Mouse (Mus musculus): ENCODE results near the gene Cmtr1. TPM values are rescaled to one million over a fixed set of nuclear protein-coding genes. Genes with fewer than 3 reads are reported as not detected.

Cmtr1 gene
- polyA plus RNA-seq, 1 experiment from 2014 or later: 132 TPM

GRCm38 (mm10) chr17:29662145-29662544, 1.8 kb downstream of the Cmtr1 start:
- ATAC-seq: no peak
- Histone ChIP-seq H3K4me3 (replicated peaks; ENCODE audit: low read length) (no peak overlapping the region), H3K36me3 (ENCODE audit: control insufficient read depth, insufficient read depth) (0 out of 2 replicates have a peak, but pooled peaks cover 2% of the 10 kb centered on the region), H3K27ac (ENCODE audit: low read length) (no peak overlapping the region), H3K4me1 (replicated peaks; ENCODE audit: control insufficient read depth, insufficient read depth, low read length) (peaks cover 14% of the 10 kb centered on the region), H3K4me2 (ENCODE audit: low read length) (no peak overlapping the region), H3K9me3 (ENCODE audit: control insufficient read depth, low read length) (no peaks in the 10 kb centered on the region), H3K9ac (replicated peaks; ENCODE audit: low read depth, low read length) (no peak overlapping the region), H3K27me3 (replicated peaks; ENCODE audit: control insufficient read depth, insufficient read depth, low read length) (no peaks in the 10 kb centered on the region)
- 87% methylated on average over 6 of the region's 6 CpGs for WGBS

GRCm38 (mm10) chr17:29668051-29668986, 7.9 kb downstream of the Cmtr1 start:
- Histone ChIP-seq H3K27me3 (replicated peaks; ENCODE audit: control insufficient read depth, insufficient read depth, low read length) (no peaks in the 10 kb centered on the region), H3K9ac (replicated peaks; ENCODE audit: low read depth, low read length) (no peak overlapping the region), H3K4me2 (ENCODE audit: low read length) (no peak overlapping the region), H3K36me3 (ENCODE audit: control insufficient read depth, insufficient read depth) (0 out of 2 replicates have a peak, but pooled peaks cover 2% of the 10 kb centered on the region), H3K9me3 (ENCODE audit: control insufficient read depth, low read length) (no peaks in the 10 kb centered on the region), H3K4me1 (replicated peaks; ENCODE audit: control insufficient read depth, insufficient read depth, low read length) (peaks cover 14% of the 10 kb centered on the region), H3K4me3 (replicated peaks; ENCODE audit: low read length) (no peak overlapping the region), H3K27ac (ENCODE audit: low read length) (peak overlapping the region; percentile 74)
- ATAC-seq: peak; percentile 85
- 71% methylated on average over 10 of the region's 10 CpGs for WGBS

DNA sequence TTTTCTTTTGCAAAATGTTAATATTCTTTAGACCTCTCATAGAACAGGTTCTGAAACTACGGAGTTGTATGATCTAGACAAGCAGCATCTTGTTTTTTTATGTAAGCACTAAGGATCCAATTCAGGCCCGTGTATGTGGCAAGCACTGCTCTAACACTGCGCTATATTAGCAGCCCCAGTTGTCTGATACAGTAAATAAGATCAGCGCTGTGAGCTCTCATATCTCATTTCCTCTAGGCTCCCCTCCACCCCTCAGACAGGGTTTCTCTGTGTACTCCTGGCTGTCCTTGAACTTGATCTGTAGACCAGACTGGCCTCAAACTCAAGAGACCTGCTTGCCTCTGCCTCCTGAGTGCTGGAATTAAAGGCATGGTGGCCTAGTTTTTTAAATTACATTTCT, 8.6 kb downstream of the Cmtr1 start:
- no peak overlapping the region for H3K4me2 ChIP-seq (ENCODE audit: low read length)
- H3K27me3 ChIP-seq (replicated peaks; ENCODE audit: control insufficient read depth, insufficient read depth, low read length): no peaks in the 10 kb centered on the region
- peak overlapping the region; percentile 69 for H3K27ac ChIP-seq (ENCODE audit: low read length)
- H3K4me3 ChIP-seq (replicated peaks; ENCODE audit: low read length): no peak overlapping the region
- no peaks in the 10 kb centered on the region for H3K9me3 ChIP-seq (ENCODE audit: control insufficient read depth, low read length)
- H3K4me1 ChIP-seq (replicated peaks; ENCODE audit: control insufficient read depth, insufficient read depth, low read length): peaks cover 14% of the 10 kb centered on the region
- no peak overlapping the region for H3K9ac ChIP-seq (replicated peaks; ENCODE audit: low read depth, low read length)
- H3K36me3 ChIP-seq (ENCODE audit: control insufficient read depth, insufficient read depth): 0 out of 2 replicates have a peak, but pooled peaks cover 2% of the 10 kb centered on the region
- no peak for ATAC-seq
- WGBS: 81% methylated on average over 4 of the region's 4 CpGs

DNA sequence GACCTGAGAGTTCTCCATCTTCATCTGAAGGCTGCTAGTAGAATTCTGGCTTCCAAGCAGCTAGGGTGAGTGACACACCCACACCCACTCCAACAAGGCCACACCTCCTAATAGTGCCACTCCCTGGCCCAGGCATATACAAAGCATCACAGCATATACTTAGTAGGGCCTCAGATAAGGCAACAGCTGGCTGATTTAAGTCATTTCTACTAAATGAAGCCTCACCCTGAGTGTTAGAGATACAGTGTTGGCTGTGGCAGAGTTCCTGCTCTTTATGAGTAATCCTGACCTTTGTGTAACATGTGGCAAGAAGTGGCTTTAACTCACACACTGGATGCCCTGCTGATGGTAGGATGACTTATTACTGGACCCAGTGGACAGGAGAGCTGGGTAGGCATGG, 9.5 kb downstream of the Cmtr1 start:
- 0 out of 2 replicates have a peak, but pooled peaks cover 2% of the 10 kb centered on the region for H3K36me3 ChIP-seq (ENCODE audit: control insufficient read depth, insufficient read depth)
- no peak overlapping the region for H3K9ac ChIP-seq (replicated peaks; ENCODE audit: low read depth, low read length)
- no peak overlapping the region for H3K4me3 ChIP-seq (replicated peaks; ENCODE audit: low read length)
- no peak overlapping the region for H3K4me2 ChIP-seq (ENCODE audit: low read length)
- H3K4me1 ChIP-seq (replicated peaks; ENCODE audit: control insufficient read depth, insufficient read depth, low read length): peaks cover 14% of the 10 kb centered on the region
- no peak for ATAC-seq
- no peak overlapping the region for H3K27ac ChIP-seq (ENCODE audit: low read length)
- no peaks in the 10 kb centered on the region for H3K9me3 ChIP-seq (ENCODE audit: control insufficient read depth, low read length)
- no peaks in the 10 kb centered on the region for H3K27me3 ChIP-seq (replicated peaks; ENCODE audit: control insufficient read depth, insufficient read depth, low read length)

DNA sequence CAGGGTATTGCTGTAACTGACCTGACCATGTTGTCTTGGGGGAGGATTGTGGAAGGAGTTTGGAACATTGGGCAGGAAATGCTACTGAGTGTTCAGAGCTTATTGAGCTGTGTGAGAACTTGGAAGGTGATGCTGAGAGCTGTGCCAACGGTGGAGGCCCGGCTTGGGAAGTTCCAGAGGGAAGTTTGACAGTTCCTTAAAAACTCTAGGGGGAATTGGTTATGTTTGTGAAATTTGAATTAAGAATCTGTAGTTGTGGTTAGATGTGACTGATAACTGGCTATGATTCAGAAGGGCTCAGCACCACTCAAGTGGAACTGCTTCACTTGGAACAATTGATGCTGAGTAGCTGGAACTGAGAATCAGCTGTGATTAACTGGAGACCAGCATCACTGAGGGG, 10.6 kb downstream of the Cmtr1 start:
- Histone ChIP-seq H3K4me3 (replicated peaks; ENCODE audit: low read length) (no peak overlapping the region), H3K27me3 (replicated peaks; ENCODE audit: control insufficient read depth, insufficient read depth, low read length) (no peaks in the 10 kb centered on the region), H3K9ac (replicated peaks; ENCODE audit: low read depth, low read length) (no peak overlapping the region), H3K9me3 (ENCODE audit: control insufficient read depth, low read length) (no peaks in the 10 kb centered on the region), H3K4me1 (replicated peaks; ENCODE audit: control insufficient read depth, insufficient read depth, low read length) (peaks cover 14% of the 10 kb centered on the region), H3K36me3 (ENCODE audit: control insufficient read depth, insufficient read depth) (peaks cover 8% of the 10 kb centered on the region), H3K27ac (ENCODE audit: low read length) (no peak overlapping the region), H3K4me2 (ENCODE audit: low read length) (no peak overlapping the region)
- ATAC-seq: no peak
- WGBS: 73% methylated on average over 2 of the region's 2 CpGs

DNA sequence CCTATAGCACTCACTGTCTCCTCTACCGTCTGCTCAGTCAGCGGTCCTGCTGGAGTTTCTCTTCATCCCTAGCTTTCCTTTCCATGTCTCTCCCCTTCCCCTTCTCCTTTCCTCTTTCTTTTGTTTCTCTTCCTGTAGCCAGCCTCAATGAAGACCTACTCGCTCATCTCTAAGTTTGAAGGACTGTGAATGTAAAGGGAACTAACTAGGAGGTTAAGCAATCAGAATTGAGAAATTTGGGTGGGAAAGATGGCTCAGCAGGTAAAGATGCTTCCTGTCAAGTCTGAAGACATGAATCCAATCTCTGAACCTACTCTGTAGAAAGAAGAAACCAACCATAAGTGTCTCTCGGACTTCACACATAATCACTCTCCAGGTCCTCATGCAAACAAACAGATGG, 12.9 kb downstream of the Cmtr1 start:
- peaks cover 19% of the 10 kb centered on the region for H3K36me3 ChIP-seq (ENCODE audit: control insufficient read depth, insufficient read depth)
- H3K9me3 ChIP-seq (ENCODE audit: control insufficient read depth, low read length): no peaks in the 10 kb centered on the region
- 94% methylated on average over 4 of the region's 4 CpGs for WGBS
- no peak overlapping the region for H3K27ac ChIP-seq (ENCODE audit: low read length)
- no peaks in the 10 kb centered on the region for H3K27me3 ChIP-seq (replicated peaks; ENCODE audit: control insufficient read depth, insufficient read depth, low read length)
- no peak overlapping the region for H3K4me2 ChIP-seq (ENCODE audit: low read length)
- H3K9ac ChIP-seq (replicated peaks; ENCODE audit: low read depth, low read length): no peak overlapping the region
- H3K4me1 ChIP-seq (replicated peaks; ENCODE audit: control insufficient read depth, insufficient read depth, low read length): peaks cover 7% of the 10 kb centered on the region
- no peak for ATAC-seq
- H3K4me3 ChIP-seq (replicated peaks; ENCODE audit: low read length): no peak overlapping the region

DNA sequence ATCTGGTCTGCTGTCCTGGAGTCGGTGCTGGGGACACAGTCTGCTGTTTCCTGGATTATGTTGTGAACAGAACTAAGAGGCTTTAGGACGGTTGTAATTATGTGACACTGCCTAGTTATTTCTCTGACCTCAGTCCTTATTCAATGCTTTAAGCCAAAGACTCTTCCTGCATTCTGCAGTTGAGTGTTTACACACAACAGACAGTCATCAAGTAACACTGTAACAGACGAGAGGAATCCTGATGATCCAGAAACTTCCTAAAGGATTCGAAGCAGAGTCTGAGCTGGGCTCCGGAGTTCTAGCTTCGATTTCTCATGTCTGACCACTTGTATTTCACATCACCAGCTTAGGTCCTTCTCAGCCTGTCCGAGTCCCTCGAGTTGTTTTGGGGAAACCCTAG, 18.1 kb downstream of the Cmtr1 start:
- H3K9me3 ChIP-seq (ENCODE audit: control insufficient read depth, low read length): no peaks in the 10 kb centered on the region
- ATAC-seq: no peak
- H3K27me3 ChIP-seq (replicated peaks; ENCODE audit: control insufficient read depth, insufficient read depth, low read length): no peaks in the 10 kb centered on the region
- no peak overlapping the region for H3K4me2 ChIP-seq (ENCODE audit: low read length)
- H3K27ac ChIP-seq (ENCODE audit: low read length): no peak overlapping the region
- H3K36me3 ChIP-seq (ENCODE audit: control insufficient read depth, insufficient read depth): peaks cover 24% of the 10 kb centered on the region
- no peak overlapping the region for H3K9ac ChIP-seq (replicated peaks; ENCODE audit: low read depth, low read length)
- WGBS: 85% methylated on average over 8 of the region's 8 CpGs
- H3K4me3 ChIP-seq (replicated peaks; ENCODE audit: low read length): no peak overlapping the region
- peaks cover 18% of the 10 kb centered on the region for H3K4me1 ChIP-seq (replicated peaks; ENCODE audit: control insufficient read depth, insufficient read depth, low read length)

DNA sequence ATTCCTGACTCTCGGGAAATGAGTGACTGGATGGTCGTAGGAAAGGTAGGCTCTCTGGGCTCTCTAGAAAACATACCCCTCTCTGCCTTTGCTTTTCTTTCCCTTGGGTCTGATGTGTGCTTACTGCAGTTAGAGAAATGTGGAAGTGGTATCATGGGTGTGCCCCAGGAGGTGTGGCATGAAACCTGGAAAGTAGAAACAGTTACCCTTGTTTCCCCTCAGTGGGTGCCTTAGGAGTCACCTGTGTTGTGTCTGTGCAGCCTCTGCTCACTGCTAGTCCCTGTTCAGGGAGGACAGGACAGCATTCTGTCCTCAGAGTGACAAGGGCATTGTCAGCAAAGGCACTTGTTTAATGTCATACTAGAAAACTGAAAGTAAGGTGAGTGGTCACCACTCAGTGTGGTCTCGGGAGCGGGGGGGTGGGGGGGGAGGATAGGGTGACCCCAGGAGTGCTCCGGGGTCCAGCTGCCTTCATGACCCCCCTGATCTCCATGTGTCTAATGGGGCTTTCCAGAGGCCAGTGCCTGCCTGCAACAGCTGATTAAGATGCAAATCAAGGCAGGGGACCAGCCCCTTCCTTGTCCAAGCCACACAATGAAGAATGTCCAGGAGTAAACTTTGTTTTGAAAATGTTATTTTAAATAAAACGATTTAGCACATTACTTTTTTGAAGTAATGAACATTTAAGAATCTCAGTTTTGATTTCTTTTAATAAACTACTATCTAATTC, 18.8 kb downstream of the Cmtr1 start:
- Histone ChIP-seq H3K9me3 (ENCODE audit: control insufficient read depth, low read length) (no peaks in the 10 kb centered on the region), H3K4me1 (replicated peaks; ENCODE audit: control insufficient read depth, insufficient read depth, low read length) (peaks cover 18% of the 10 kb centered on the region), H3K4me3 (replicated peaks; ENCODE audit: low read length) (no peak overlapping the region), H3K27ac (ENCODE audit: low read length) (no peak overlapping the region), H3K36me3 (ENCODE audit: control insufficient read depth, insufficient read depth) (peaks cover 24% of the 10 kb centered on the region), H3K27me3 (replicated peaks; ENCODE audit: control insufficient read depth, insufficient read depth, low read length) (no peaks in the 10 kb centered on the region), H3K9ac (replicated peaks; ENCODE audit: low read depth, low read length) (no peak overlapping the region), H3K4me2 (ENCODE audit: low read length) (no peak overlapping the region)
- ATAC-seq: no peak
- 89% methylated on average over 6 of the region's 6 CpGs for WGBS

- Histone ChIP-seq H3K4me1 (replicated peaks; ENCODE audit: control insufficient read depth, insufficient read depth, low read length) (peaks cover 18% of the 10 kb centered on the region), H3K27ac (ENCODE audit: low read length) (peak overlapping the region; percentile 80)
- peak; percentile 88 for ATAC-seq
Observed at GRCm38 (mm10) chr17:29680174-29680573, 19.8 kb downstream of the Cmtr1 start.

More at GRCm38 (mm10) chr17:29680174-29680573, 19.8 kb downstream of the Cmtr1 start:
- 53% methylated on average over 2 of the region's 2 CpGs for WGBS
- peaks cover 28% of the 10 kb centered on the region for H3K36me3 ChIP-seq (ENCODE audit: control insufficient read depth, insufficient read depth)
- H3K9ac ChIP-seq (replicated peaks; ENCODE audit: low read depth, low read length): no peak overlapping the region
- H3K9me3 ChIP-seq (ENCODE audit: control insufficient read depth, low read length): no peaks in the 10 kb centered on the region
- H3K27me3 ChIP-seq (replicated peaks; ENCODE audit: control insufficient read depth, insufficient read depth, low read length): no peaks in the 10 kb centered on the region
- H3K4me3 ChIP-seq (replicated peaks; ENCODE audit: low read length): no peak overlapping the region
- no peak overlapping the region for H3K4me2 ChIP-seq (ENCODE audit: low read length)
